In the genomic region with DNA sequence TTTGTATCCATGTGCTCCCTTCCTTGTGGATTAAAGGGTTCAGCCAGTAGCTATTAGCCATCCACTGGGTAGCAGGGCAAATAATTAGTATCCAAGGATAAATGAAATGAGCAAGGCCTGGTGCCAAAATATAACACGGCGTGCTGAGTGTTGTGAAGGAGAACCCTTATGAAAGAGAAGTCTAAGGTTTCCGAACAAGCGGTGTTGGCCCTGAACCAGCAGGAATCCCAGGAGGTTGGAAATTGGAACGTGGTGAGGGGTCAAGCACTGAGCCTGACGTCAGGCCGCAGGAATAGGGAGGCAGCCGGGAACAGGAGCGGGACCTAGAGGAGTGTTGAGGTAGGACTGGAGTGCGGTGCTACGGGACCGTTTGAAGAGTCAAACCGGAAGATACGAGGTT, we compare ENCODE assay signal across 24 mouse cellular contexts. TPM values are rescaled to one million over a fixed set of nuclear protein-coding genes. Genes with fewer than 3 reads are reported as not detected.
DNase-seq lines count a peak whose midpoint lies in the region; ATAC-seq and TF ChIP-seq lines count a peak whose summit lies in the region.
"Had no signal": no experiment of that assay in that cellular context is flagged by ENCODE, and none has a peak within 500 bp of the region (broad histone marks: within the 10 kb centered on the region; RNA-seq: fewer than 3 reads in every experiment).

No protein-coding gene starts in this region.

- no peak for DNase-seq in forebrain, embryonic 14.5 days (ENCODE audit: low spot score)
- no peak for DNase-seq in forebrain, embryonic 10.5 days (ENCODE audit: extremely low spot score, low spot score)
- no peak for DNase-seq in kidney, postnatal 25 days
- DNase-seq in adipocyte (ENCODE audit: low spot score): peak; percentile 42
- DNase-seq in brain, embryonic 14.5 days (ENCODE audit: low read depth): peak; percentile 69
- DNase-seq in spleen, adult 18-20 months: no peak
- DNase-seq: cerebellum, adult 18-20 months; cerebellum, postnatal 25 days; embryo, embryonic 11 days; kidney, adult 18-20 months; kidney, postnatal 14 days; right cerebral cortex, postnatal 25 days; thymus, postnatal 25 days had no signal

- no peak overlapping the region for H3K4me2 ChIP-seq in forebrain, embryonic 14.5 days (ENCODE audit: low read length)
- H3K4me2 ChIP-seq in kidney, embryonic 14.5 days (replicated peaks; ENCODE audit: low read depth, low read length): no peak overlapping the region
- H3K4me2 ChIP-seq: heart, embryonic 15.5 days; liver, embryonic 12.5 days; lung, embryonic 15.5 days had no signal

- WGBS in forebrain, embryonic 14.5 days: 60% methylated on average over 14 of the region's 14 CpGs
- 91% methylated on average over 14 of the region's 14 CpGs for WGBS in forebrain, embryonic 10.5 days
- 82% methylated on average over 14 of the region's 14 CpGs for whole genome bisulfite sequencing in kidney, embryonic 14.5 days

- H3K4me3 ChIP-seq in forebrain, embryonic 14.5 days (ENCODE audit: low read depth, low read length): no peak overlapping the region
- no peak overlapping the region for H3K4me3 ChIP-seq in forebrain, embryonic 10.5 days
- no peak overlapping the region for H3K4me3 ChIP-seq in kidney, embryonic 14.5 days (ENCODE audit: low read length)
- H3K4me3 ChIP-seq: heart, adult 2 months; heart, embryonic 15.5 days; hindbrain, embryonic 10.5 days; left cerebral cortex, adult 2 months; liver, embryonic 12.5 days; lung, embryonic 15.5 days; midbrain, embryonic 10.5 days had no signal

- no peaks in the 10 kb centered on the region for H3K4me1 ChIP-seq in forebrain, embryonic 14.5 days (ENCODE audit: control insufficient read depth, insufficient read depth, low read length)
- H3K4me1 ChIP-seq in forebrain, embryonic 10.5 days: no peaks in the 10 kb centered on the region
- no peaks in the 10 kb centered on the region for H3K4me1 ChIP-seq in kidney, embryonic 14.5 days (ENCODE audit: control insufficient read depth, insufficient read depth, low read length)
- H3K4me1 ChIP-seq: heart, embryonic 15.5 days; hindbrain, embryonic 10.5 days; liver, embryonic 12.5 days; lung, embryonic 15.5 days; midbrain, embryonic 10.5 days had no signal

- no peak overlapping the region for H3K27ac ChIP-seq in forebrain, embryonic 14.5 days (ENCODE audit: low read depth, low read length)
- no peak overlapping the region for H3K27ac ChIP-seq in forebrain, embryonic 10.5 days
- no peak overlapping the region for H3K27ac ChIP-seq in kidney, embryonic 14.5 days (ENCODE audit: low read depth, low read length)
- H3K27ac ChIP-seq: heart, adult 2 months; heart, embryonic 15.5 days; hindbrain, embryonic 10.5 days; left cerebral cortex, adult 2 months; liver, embryonic 12.5 days; lung, embryonic 15.5 days; macrophage; midbrain, embryonic 10.5 days had no signal

- H3K36me3 ChIP-seq in forebrain, embryonic 14.5 days (ENCODE audit: control insufficient read depth, insufficient read depth, low read length): peaks cover 45% of the 10 kb centered on the region
- peaks cover 98% of the 10 kb centered on the region for H3K36me3 ChIP-seq in forebrain, embryonic 10.5 days (replicated peaks)
- peaks cover 41% of the 10 kb centered on the region for H3K36me3 ChIP-seq in kidney, embryonic 14.5 days (ENCODE audit: control insufficient read depth, insufficient read depth, low read length)

- H3K27me3 ChIP-seq in forebrain, embryonic 14.5 days (replicated peaks; ENCODE audit: control insufficient read depth, insufficient read depth, low read length): no peaks in the 10 kb centered on the region
- no peaks in the 10 kb centered on the region for H3K27me3 ChIP-seq in forebrain, embryonic 10.5 days (ENCODE audit: poor library complexity, severe bottlenecking)
- no peaks in the 10 kb centered on the region for H3K27me3 ChIP-seq in kidney, embryonic 14.5 days (ENCODE audit: control insufficient read depth, insufficient read depth, low read length)
- H3K27me3 ChIP-seq: heart, embryonic 15.5 days; liver, embryonic 12.5 days; lung, embryonic 15.5 days; Patski had no signal

- ATAC-seq in forebrain, embryonic 14.5 days: peak; percentile 44
- peak; percentile 48; the same call in 1 of the 2 replicates for ATAC-seq in kidney, embryonic 14.5 days (ENCODE audit: low FRiP score, low TSS enrichment)
- ATAC-seq: activated CD4-positive, CD25-positive, alpha-beta regulatory T cell, adult 4 months; liver, embryonic 12.5 days; Patski had no signal

- TF ChIP-seq POLR2A in brain, embryonic 14.5 days (IDR thresholded peaks at IDR 0.05; ENCODE audit: borderline replicate concordance, extremely low read depth, insufficient read depth, insufficient read length, poor library complexity, severe bottlenecking): no peak

- H3K9ac ChIP-seq in forebrain, embryonic 14.5 days (ENCODE audit: low read length): no peak overlapping the region
- no peak overlapping the region for H3K9ac ChIP-seq in kidney, embryonic 14.5 days (ENCODE audit: low read depth, low read length)
- H3K9ac ChIP-seq: heart, embryonic 15.5 days; liver, embryonic 12.5 days; lung, embryonic 15.5 days had no signal

- no peak for TF ChIP-seq CTCF in brain, embryonic 14.5 days (IDR thresholded peaks at IDR 0.05; ENCODE audit: borderline replicate concordance, extremely low read depth, insufficient read depth, insufficient read length)

- H3K9me3 ChIP-seq in forebrain, embryonic 14.5 days (replicated peaks; ENCODE audit: control insufficient read depth, low read length): no peaks in the 10 kb centered on the region
- no peaks in the 10 kb centered on the region for H3K9me3 ChIP-seq in forebrain, embryonic 10.5 days
- H3K9me3 ChIP-seq in kidney, embryonic 14.5 days (ENCODE audit: control insufficient read depth, low read length): no peaks in the 10 kb centered on the region
- H3K9me3 ChIP-seq: heart, embryonic 15.5 days; hindbrain, embryonic 10.5 days; liver, embryonic 12.5 days; lung, embryonic 15.5 days; midbrain, embryonic 10.5 days had no signal

RNA-seq across cellular contexts. Expression of a gene that starts 19.9 kb away (rescaled TPM):
- 46.6 and 47.7 TPM in 2 replicates for polyA plus RNA-seq in forebrain, embryonic 14.5 days (2014; fragmentation: Nextera tagmentation; extraction: Ambion mirVana)
- 63.3 and 65.2 TPM in 2 replicates for polyA plus RNA-seq in forebrain, embryonic 10.5 days (2016; fragmentation: Nextera tagmentation; extraction: Ambion mirVana)
- polyA plus RNA-seq in kidney, embryonic 14.5 days (2014; fragmentation: Nextera tagmentation; extraction: Ambion mirVana): 32.1 and 38.6 TPM in 2 replicates
- polyA plus RNA-seq in brain, embryonic 14.5 days (2012; rRNA removed): 54.0 and 55.9 TPM in 2 replicates
- polyA plus RNA-seq: activated CD4-positive, CD25-positive, alpha-beta regulatory T cell, adult 4 months had no signal

RNA-seq across cellular contexts. Expression of a gene that starts 25.3 kb away (rescaled TPM):
- polyA plus RNA-seq in forebrain, embryonic 14.5 days (2014; fragmentation: Nextera tagmentation; extraction: Ambion mirVana): 126 and 168 TPM in 2 replicates
- 53.5 and 64.1 TPM in 2 replicates for polyA plus RNA-seq in forebrain, embryonic 10.5 days (2016; fragmentation: Nextera tagmentation; extraction: Ambion mirVana)
- polyA plus RNA-seq in kidney, embryonic 14.5 days (2014; fragmentation: Nextera tagmentation; extraction: Ambion mirVana): 69.0 and 93.4 TPM in 2 replicates
- polyA plus RNA-seq in brain, embryonic 14.5 days (2012; rRNA removed): 297 and 335 TPM in 2 replicates
- polyA plus RNA-seq: activated CD4-positive, CD25-positive, alpha-beta regulatory T cell, adult 4 months; macrophage had no signal

Comparison
In these comparisons a context has a peak if more than half of its experiments do, and no peak if none do; other contexts are left out.
1. DNase-seq: peak in adipocyte (single experiment) and brain, embryonic 14.5 days (single experiment); none in forebrain, embryonic 14.5 days (single experiment), forebrain, embryonic 10.5 days (single experiment), kidney, postnatal 25 days (0 of 2) and spleen, adult 18-20 months (0 of 2).